ENCODE assay signal across 26 mouse cellular contexts in the genomic region with DNA sequence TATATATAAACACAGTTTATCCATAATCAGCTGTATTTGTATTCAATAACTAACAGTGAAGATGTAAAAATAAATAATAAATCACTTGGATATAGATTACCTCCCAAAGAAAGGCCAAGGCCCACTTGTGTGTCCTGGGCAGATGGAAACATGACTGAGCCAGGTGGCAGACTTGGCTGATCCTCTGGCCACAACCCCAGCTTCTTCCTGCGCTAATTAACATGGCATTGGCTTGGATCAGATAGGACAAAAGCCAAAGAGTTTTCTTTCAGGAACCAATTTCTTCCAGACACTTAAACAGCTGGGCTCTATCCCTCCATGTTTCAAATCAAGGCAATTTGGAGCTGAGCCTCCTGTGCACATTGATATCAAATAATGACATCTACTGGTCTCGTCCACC.
DNase-seq lines count a peak whose midpoint lies in the region; TF ChIP-seq lines count a peak whose summit lies in the region.
"Had no signal": no experiment of that assay in that cellular context is flagged by ENCODE, and none has a peak within 500 bp of the region (broad histone marks: within the 10 kb centered on the region; RNA-seq: fewer than 3 reads in every experiment).

No protein-coding gene starts in this region.

- peaks cover 3% of the 10 kb centered on the region for H3K4me1 ChIP-seq in cerebellum, adult 2 months (ENCODE audit: control insufficient read depth, insufficient read depth, low read length)
- H3K4me1 ChIP-seq: embryonic facial prominence, embryonic 13.5 days; forebrain, embryonic 10.5 days; heart, embryonic 10.5 days; heart, embryonic 15.5 days; limb, embryonic 12.5 days; liver, embryonic 15.5 days had no signal

- H3K4me3 ChIP-seq in cerebellum, adult 2 months (replicated peaks; ENCODE audit: insufficient read depth, low read depth, low read length), result no peak overlapping the region
- H3K4me3 ChIP-seq: embryonic facial prominence, embryonic 13.5 days; forebrain, embryonic 10.5 days; heart, embryonic 10.5 days; heart, embryonic 15.5 days; limb, embryonic 12.5 days; liver, embryonic 15.5 days; neural tube, embryonic 13.5 days had no signal

- WGBS in cerebellum, adult 2 months, result 50% methylated on average over 2 of the region's 2 CpGs

- no peak for TF ChIP-seq CTCF in cerebellum, adult 2 months (IDR thresholded peaks at IDR 0.05; ENCODE audit: borderline replicate concordance, insufficient read depth, low read depth, low read length)

- peak; percentile 58 for DNase-seq in left cerebral cortex, postnatal 4 days
- DNase-seq in left cerebral cortex, postnatal 14 days (ENCODE audit: low spot score in 2 of 2), result no peak
- DNase-seq in cerebellum, adult 2 months, result peak; percentile 28 to 64
- DNase-seq in cerebellum, postnatal 10 days, result peak; percentile 81 to 83
- no peak for DNase-seq in layer of hippocampus, adult 9-10 months (ENCODE audit: low spot score)
- DNase-seq in gastrocnemius, adult 8-10 months (ENCODE audit: low spot score in 2 of 2), result no peak
- DNase-seq: adrenal gland, adult 2 months; adrenal gland, postnatal 36 days; B cell, adult 2 months; forebrain, postnatal 0 days; gastrocnemius, postnatal 25 days; heart, adult 11 months; kidney, adult 8-10 months; layer of hippocampus, adult 9-11 months; lung, postnatal 36 days; right cerebral cortex, postnatal 4 days; thymus, adult 2 months; thymus, postnatal 36 days had no signal

- intact Hi-C loops in left cerebral cortex, postnatal 4 days (cut with DNase I), result no loop called here
- intact Hi-C loops in left cerebral cortex, postnatal 14 days (cut with DNase I), result no loop called here

- no peak for TF ChIP-seq POLR2A in cerebellum, adult 2 months (IDR thresholded peaks at IDR 0.05; ENCODE audit: borderline replicate concordance, insufficient read depth, low read length)

- H3K27ac ChIP-seq in cerebellum, adult 2 months (ENCODE audit: insufficient read depth, low read length), result no peak overlapping the region
- H3K27ac ChIP-seq: embryonic facial prominence, embryonic 13.5 days; forebrain, embryonic 10.5 days; heart, embryonic 10.5 days; heart, embryonic 15.5 days; kidney, postnatal 0 days; limb, embryonic 12.5 days; liver, embryonic 15.5 days; neural tube, embryonic 13.5 days had no signal

- H3K27me3 ChIP-seq in cerebellum, adult 2 months (ENCODE audit: control insufficient read depth, insufficient read depth, low read length), result no peaks in the 10 kb centered on the region; the same call in 1 of the 2 replicates
- H3K27me3 ChIP-seq: embryonic facial prominence, embryonic 13.5 days; heart, embryonic 15.5 days; limb, embryonic 12.5 days; liver, embryonic 15.5 days; neural tube, embryonic 13.5 days had no signal

Comparison
In these comparisons a context has a peak if more than half of its experiments do, and no peak if none do; other contexts are left out.
1. DNase-seq: peak in left cerebral cortex, postnatal 4 days (single experiment), cerebellum, adult 2 months (2 of 2) and cerebellum, postnatal 10 days (2 of 2); none in left cerebral cortex, postnatal 14 days (0 of 2), layer of hippocampus, adult 9-10 months (single experiment) and gastrocnemius, adult 8-10 months (0 of 2).